Mouse (Mus musculus): Measurements from ENCODE around the gene Elmo1. TPM values are rescaled to one million over a fixed set of nuclear protein-coding genes. Genes with fewer than 3 reads are reported as not detected.

Elmo1 gene
- polyA plus RNA-seq, 1 experiment from 2014 or later: 13.8 TPM

- Histone ChIP-seq H3K27me3 (ENCODE audit: low read depth, poor library complexity, severe bottlenecking) (no peaks in the 10 kb centered on the region), H3K4me3 (no peak overlapping the region), H3K9me3 (replicated peaks) (no peaks in the 10 kb centered on the region), H3K4me1 (peaks cover 8% of the 10 kb centered on the region), H3K27ac (replicated peaks) (no peak overlapping the region), H3K36me3 (no peaks in the 10 kb centered on the region)
- 91% methylated on average over 1 of the region's 1 CpGs for WGBS
- DNase-seq (ENCODE audit: low spot score): no peak
These were observed 66.7 kb downstream of the Elmo1 start for GRCm38 (mm10) chr13:20157059-20157458.

- Histone ChIP-seq H3K27ac (replicated peaks) (no peak overlapping the region), H3K9me3 (replicated peaks) (no peaks in the 10 kb centered on the region), H3K4me1 (peaks cover 3% of the 10 kb centered on the region; the same call in 1 of the 2 replicates), H3K36me3 (no peaks in the 10 kb centered on the region), H3K4me3 (no peak overlapping the region), H3K27me3 (ENCODE audit: low read depth, poor library complexity, severe bottlenecking) (no peaks in the 10 kb centered on the region)
- WGBS: 89% methylated on average over 5 of the region's 5 CpGs
- DNase-seq (ENCODE audit: low spot score): no peak
These were observed 67.1 kb downstream of the Elmo1 start for GRCm38 (mm10) chr13:20157529-20157928.

- Histone ChIP-seq H3K27me3 (ENCODE audit: low read depth, poor library complexity, severe bottlenecking) (no peaks in the 10 kb centered on the region), H3K4me1 (0 out of 2 replicates have a peak, but pooled peaks cover 6% of the 10 kb centered on the region), H3K4me3 (no peak overlapping the region), H3K9me3 (replicated peaks) (no peaks in the 10 kb centered on the region), H3K36me3 (no peaks in the 10 kb centered on the region), H3K27ac (replicated peaks) (0 out of 2 replicates have a peak overlapping the region, but pooled peaks have one; percentile 13)
- WGBS: 75% methylated on average over 10 of the region's 10 CpGs
- no peak for DNase-seq (ENCODE audit: low spot score)
These were observed 73.1 kb downstream of the Elmo1 start for GRCm38 (mm10) chr13:20163339-20163954.

- 89% methylated on average over 2 of the region's 2 CpGs for WGBS
- DNase-seq (ENCODE audit: low spot score): no peak
- H3K36me3 ChIP-seq: no peaks in the 10 kb centered on the region
- H3K27me3 ChIP-seq (ENCODE audit: low read depth, poor library complexity, severe bottlenecking): no peaks in the 10 kb centered on the region
- no peaks in the 10 kb centered on the region for H3K9me3 ChIP-seq (replicated peaks)
- H3K27ac ChIP-seq (replicated peaks): no peak overlapping the region
- 0 out of 2 replicates have a peak, but pooled peaks cover 6% of the 10 kb centered on the region for H3K4me1 ChIP-seq
- no peak overlapping the region for H3K4me3 ChIP-seq
These were observed 74.4 kb downstream of the Elmo1 start for GRCm38 (mm10) chr13:20164837-20165236.

- H3K27ac ChIP-seq (replicated peaks): no peak overlapping the region; the same call in 1 of the 2 replicates
- H3K27me3 ChIP-seq (ENCODE audit: low read depth, poor library complexity, severe bottlenecking): no peaks in the 10 kb centered on the region
- H3K9me3 ChIP-seq (replicated peaks): no peaks in the 10 kb centered on the region
- 0 out of 2 replicates have a peak, but pooled peaks cover 6% of the 10 kb centered on the region for H3K4me1 ChIP-seq
- H3K36me3 ChIP-seq: no peaks in the 10 kb centered on the region
- no peak overlapping the region for H3K4me3 ChIP-seq
- WGBS: 35% methylated on average over 10 of the region's 10 CpGs
- DNase-seq (ENCODE audit: low spot score): no peak
These were observed 83.7 kb downstream of the Elmo1 start for GRCm38 (mm10) chr13:20173987-20174654.

GRCm38 (mm10) chr13:20174655-20175280 lies 84.4 kb downstream of the Elmo1 start:
- Histone ChIP-seq H3K4me3 (no peak overlapping the region), H3K27me3 (ENCODE audit: low read depth, poor library complexity, severe bottlenecking) (no peaks in the 10 kb centered on the region), H3K36me3 (no peaks in the 10 kb centered on the region), H3K4me1 (0 out of 2 replicates have a peak, but pooled peaks cover 6% of the 10 kb centered on the region), H3K27ac (replicated peaks) (no peak overlapping the region; the same call in 1 of the 2 replicates), H3K9me3 (replicated peaks) (no peaks in the 10 kb centered on the region)
- 60% methylated on average over 3 of the region's 3 CpGs for WGBS
- no peak for DNase-seq (ENCODE audit: low spot score)

GRCm38 (mm10) chr13:20180738-20181137 lies 90.3 kb downstream of the Elmo1 start:
- H3K9me3 ChIP-seq (replicated peaks): no peaks in the 10 kb centered on the region
- DNase-seq (ENCODE audit: low spot score): no peak
- H3K27me3 ChIP-seq (ENCODE audit: low read depth, poor library complexity, severe bottlenecking): no peaks in the 10 kb centered on the region
- no peak overlapping the region for H3K4me3 ChIP-seq
- H3K36me3 ChIP-seq: no peaks in the 10 kb centered on the region
- H3K4me1 ChIP-seq: peaks cover 23% of the 10 kb centered on the region
- WGBS: 89% methylated on average over 5 of the region's 5 CpGs
- H3K27ac ChIP-seq (replicated peaks): no peak overlapping the region

GRCm38 (mm10) chr13:20181321-20181720 lies 90.9 kb downstream of the Elmo1 start:
- H3K27me3 ChIP-seq (ENCODE audit: low read depth, poor library complexity, severe bottlenecking): no peaks in the 10 kb centered on the region
- peaks cover 23% of the 10 kb centered on the region for H3K4me1 ChIP-seq
- no peaks in the 10 kb centered on the region for H3K9me3 ChIP-seq (replicated peaks)
- no peak overlapping the region for H3K27ac ChIP-seq (replicated peaks)
- no peak overlapping the region for H3K4me3 ChIP-seq
- DNase-seq (ENCODE audit: low spot score): no peak
- no peaks in the 10 kb centered on the region for H3K36me3 ChIP-seq
- WGBS: 89% methylated on average over 4 of the region's 4 CpGs

GRCm38 (mm10) chr13:20182239-20182825 lies 91.9 kb downstream of the Elmo1 start:
- 0 out of 2 replicates have a peak overlapping the region, but pooled peaks have one; percentile 38 for H3K27ac ChIP-seq (replicated peaks)
- H3K36me3 ChIP-seq: no peaks in the 10 kb centered on the region
- WGBS: 50% methylated on average over 6 of the region's 6 CpGs
- peaks cover 23% of the 10 kb centered on the region for H3K4me1 ChIP-seq
- no peak overlapping the region for H3K4me3 ChIP-seq
- H3K9me3 ChIP-seq (replicated peaks): no peaks in the 10 kb centered on the region
- no peaks in the 10 kb centered on the region for H3K27me3 ChIP-seq (ENCODE audit: low read depth, poor library complexity, severe bottlenecking)
- DNase-seq (ENCODE audit: low spot score): no peak

GRCm38 (mm10) chr13:20183512-20184238 lies 93.3 kb downstream of the Elmo1 start:
- no peaks in the 10 kb centered on the region for H3K9me3 ChIP-seq (replicated peaks)
- H3K4me1 ChIP-seq: peaks cover 23% of the 10 kb centered on the region
- no peak overlapping the region for H3K4me3 ChIP-seq
- no peaks in the 10 kb centered on the region for H3K36me3 ChIP-seq
- WGBS: 10% methylated on average over 9 of the region's 9 CpGs
- no peak for DNase-seq (ENCODE audit: low spot score)
- H3K27me3 ChIP-seq (ENCODE audit: low read depth, poor library complexity, severe bottlenecking): no peaks in the 10 kb centered on the region
- H3K27ac ChIP-seq (replicated peaks): peak overlapping the region; percentile 28

- Histone ChIP-seq H3K4me3 (no peak overlapping the region), H3K4me1 (peaks cover 23% of the 10 kb centered on the region), H3K36me3 (no peaks in the 10 kb centered on the region), H3K27ac (replicated peaks) (no peak overlapping the region), H3K9me3 (replicated peaks) (no peaks in the 10 kb centered on the region), H3K27me3 (ENCODE audit: low read depth, poor library complexity, severe bottlenecking) (no peaks in the 10 kb centered on the region)
- 70% methylated on average over 13 of the region's 13 CpGs for WGBS
- no peak for DNase-seq (ENCODE audit: low spot score)
These were observed 94.0 kb downstream of the Elmo1 start for GRCm38 (mm10) chr13:20184239-20185033.
